Mouse (Mus musculus) adrenal gland, postnatal 14 days (tissue): Measurements from ENCODE around the gene Tns1. TPM values are rescaled to one million over a fixed set of nuclear protein-coding genes. Genes with fewer than 3 reads are reported as not detected.

ENCODE experiments used
- DNase-seq: peaks from one replicate; pipeline ENCODE4 v3.0.0; 2021; ENCODE audit warnings: mixed read lengths
- total RNA-seq: library from RNA; stranded (reverse); gene quantifications from 2 replicates; pipeline ENCODE4 v1.2.3, GENCODE M21; 2021

Gene Tns1
- total RNA-seq, 1 experiment from 2014 or later = 325 TPM

DNA sequence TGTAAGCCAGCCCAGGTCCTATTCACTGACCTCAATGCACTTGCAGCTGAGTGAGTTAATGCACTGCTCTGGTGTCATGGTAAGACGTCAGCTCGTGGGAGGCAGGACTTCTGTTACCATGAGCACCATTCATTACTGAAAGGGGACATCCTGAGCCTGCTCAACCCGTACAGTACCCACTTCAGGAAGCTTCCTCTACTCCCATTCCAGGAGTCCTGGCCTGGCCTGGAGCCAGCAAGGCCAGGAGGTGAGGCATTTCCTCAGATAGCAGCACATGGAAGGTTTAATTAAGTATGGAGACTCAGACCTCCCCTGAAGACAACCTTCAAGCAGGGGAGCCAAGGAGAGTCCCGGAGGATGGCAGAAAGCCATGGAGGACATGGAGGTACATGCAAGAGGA is 169.6 kb downstream of the Tns1 start:
- DNase-seq = peak; percentile 63

DNA sequence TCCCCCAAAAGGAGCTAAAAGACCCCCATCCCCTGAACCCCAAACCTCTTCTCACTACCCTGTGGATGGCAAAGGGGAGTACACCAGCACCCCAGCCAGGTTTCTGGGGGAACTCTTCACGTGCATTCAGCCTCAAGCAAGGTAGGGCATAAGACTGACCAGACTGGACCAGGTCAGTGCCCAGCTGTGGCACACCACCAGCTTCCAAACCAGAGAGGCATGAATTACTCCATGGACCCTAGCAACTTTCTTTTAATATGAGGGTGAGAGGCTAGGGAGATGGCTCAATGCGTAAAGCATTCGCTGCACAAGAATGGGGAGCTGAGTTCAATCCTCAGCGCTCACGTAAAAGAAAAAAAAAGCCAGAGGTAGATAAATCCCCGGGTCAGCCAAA is 170.2 kb downstream of the Tns1 start:
- no peak for DNase-seq

DNA sequence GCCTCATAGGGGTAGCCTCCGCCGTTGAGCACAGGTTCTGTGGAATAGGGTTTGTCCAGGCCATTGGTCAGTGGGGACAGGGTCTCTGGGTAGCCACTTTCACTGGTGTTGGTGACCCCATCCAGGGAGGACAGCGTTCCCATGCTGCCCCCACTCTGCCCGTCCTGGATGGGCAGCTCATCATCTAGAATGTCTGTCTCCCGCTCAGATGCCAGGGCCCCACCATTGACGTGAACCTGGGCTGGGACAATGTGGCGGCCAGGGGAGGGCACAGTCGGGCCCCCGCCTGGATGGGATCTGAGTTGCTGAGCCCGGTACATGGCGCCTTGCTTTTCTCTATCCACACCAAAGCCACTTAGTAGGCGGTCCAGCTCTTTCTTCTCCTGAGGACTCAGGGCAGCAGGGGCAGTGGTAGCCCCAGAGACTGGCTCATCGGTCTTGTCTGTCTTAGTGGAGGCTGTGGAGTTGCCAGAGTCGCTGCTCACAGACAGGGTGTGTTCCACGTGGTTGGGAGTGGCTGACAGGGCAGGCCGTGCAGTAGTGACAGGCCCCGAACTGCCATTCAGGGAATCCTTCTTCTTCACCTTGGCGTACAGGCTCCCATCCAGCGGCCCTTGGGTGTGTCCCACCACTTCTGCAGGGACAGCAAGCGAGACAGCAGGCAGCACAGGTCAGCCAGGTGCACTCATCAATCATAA is 170.8 kb downstream of the Tns1 start:
- DNase-seq = no peak

DNA sequence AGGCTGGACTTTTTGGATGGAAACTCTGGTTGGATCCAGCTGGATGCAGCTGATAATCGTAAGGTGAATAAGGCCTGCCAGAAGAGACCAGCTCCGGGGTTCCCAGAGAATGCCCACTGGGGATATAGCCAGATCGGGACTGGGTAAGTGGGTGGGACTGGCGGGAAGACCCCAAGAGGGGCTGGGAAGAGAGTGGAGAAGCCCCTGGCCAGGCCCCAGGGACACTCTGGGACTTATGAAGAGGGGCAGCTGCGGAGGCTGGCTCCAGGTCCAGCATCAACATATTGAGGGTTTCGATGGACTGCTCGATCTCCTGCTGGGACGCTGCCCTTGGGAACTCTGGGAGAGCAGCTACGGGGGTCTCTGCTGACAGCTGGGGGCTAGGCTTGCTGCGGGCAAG is 171.7 kb downstream of the Tns1 start:
- no peak for DNase-seq

DNA sequence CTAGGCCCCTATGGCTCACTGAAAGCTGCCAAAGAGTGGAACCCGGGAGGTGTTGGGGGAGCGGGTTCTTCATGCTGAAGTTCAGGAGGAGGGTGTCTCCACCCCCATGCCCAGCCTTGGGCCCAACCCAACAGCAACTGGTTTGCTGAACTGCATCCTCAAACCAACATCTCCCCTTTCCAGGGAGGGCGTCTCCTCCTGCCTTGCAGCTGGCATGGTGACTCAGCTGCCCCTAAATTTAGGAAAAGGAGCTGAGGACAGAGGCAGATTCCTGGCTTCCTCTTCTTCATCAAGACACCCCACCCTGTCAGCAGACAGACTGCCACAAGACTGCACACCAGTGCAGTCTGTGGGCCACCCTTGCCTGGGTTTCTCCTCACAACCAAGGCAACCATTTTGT is 173.1 kb downstream of the Tns1 start:
- no peak for DNase-seq

DNA sequence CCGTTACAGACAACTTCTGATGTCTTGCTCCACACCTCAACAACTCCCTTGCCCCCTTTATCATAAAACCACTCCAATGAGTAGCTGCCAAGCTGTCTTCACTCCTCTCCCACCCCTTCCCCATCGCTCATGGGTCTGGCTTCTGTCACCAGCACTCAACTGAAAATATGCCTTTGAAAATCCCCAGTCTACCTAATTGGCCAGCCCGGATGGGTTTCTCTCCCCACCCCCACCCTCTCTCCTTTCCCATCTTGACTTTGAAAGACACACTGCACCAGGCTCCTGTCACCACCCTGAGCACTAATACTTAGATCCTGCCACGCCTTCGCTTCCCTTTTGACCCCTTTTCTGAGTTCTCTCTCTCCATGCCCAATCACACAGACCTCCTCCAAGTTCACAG is 175.5 kb downstream of the Tns1 start:
- no peak for DNase-seq

DNA sequence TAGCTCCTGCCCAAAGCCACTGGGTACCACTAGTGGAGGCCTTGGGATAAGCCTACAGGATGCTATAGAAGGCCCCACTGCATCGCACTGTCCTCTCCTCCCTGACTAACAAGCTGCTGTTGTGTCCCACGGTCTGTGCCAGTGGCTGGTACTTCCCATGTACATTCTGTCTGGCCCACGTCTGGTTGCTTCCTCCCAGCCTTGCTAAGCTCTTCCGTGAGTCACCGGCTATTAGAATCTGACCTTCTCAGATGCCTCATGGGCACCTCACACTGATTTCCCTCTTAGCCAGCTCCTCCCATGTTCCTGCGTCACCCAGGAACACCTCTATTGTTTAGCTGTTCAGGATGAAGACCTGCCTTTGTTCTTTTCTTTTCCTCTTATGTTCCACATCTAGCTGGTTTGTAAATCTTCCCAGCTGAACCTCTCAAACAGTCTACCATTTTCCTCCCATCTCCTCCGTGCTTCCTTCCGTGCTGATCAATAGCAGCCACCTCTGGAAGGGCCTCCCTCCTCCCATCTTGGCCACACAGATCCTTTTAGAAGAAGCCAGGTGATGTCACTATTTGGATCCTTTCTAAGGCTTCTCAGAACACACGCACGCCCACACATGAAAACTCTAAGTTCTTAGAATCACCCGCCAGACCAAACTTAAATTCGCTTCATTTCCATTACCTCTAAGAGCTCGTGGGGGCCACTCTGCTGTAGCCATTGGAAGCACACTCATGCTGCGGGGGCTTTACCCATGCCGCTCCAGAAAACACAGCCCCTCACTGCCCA is 176.5 kb downstream of the Tns1 start:
- DNase-seq = peak; percentile 77

DNA sequence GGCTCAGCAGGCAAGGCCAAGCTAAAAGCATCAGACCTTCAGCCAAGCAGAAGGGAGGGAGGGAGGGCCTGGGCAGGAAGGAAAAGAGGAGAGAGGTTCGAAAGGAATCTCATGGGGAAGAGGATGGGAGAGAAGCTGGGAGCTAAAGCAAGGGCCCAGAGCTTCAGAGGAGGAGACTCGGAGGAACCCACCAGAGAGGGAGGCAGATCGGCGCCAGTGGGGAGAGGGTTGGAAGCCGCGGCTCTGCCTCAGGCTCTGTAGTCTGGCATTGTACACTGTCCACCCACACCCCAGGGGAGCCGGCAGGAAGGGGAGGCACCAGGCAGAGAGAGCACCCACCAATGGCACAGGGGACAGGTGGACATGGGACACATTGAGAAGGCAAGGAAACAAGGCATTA is 177.5 kb downstream of the Tns1 start:
- DNase-seq = no peak

DNA sequence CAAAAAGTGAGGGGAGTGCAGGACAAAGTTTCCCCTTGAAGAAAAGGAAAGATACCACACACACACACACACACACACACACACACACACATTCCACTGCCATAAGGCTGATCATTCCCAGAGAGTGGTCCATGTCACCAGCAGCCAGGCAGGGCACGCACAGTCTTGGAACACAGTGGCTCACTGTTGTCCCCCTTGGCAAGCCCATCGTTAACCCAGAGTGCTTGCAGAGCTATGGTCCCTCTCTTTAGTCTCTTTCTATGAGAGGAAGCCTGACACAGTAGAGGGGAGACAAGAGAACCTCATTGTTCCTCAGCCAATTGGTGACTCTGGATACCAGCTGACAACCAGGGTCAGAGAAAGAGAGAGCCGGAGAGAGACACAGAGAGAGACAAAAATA is 179.9 kb downstream of the Tns1 start:
- no peak for DNase-seq

DNA sequence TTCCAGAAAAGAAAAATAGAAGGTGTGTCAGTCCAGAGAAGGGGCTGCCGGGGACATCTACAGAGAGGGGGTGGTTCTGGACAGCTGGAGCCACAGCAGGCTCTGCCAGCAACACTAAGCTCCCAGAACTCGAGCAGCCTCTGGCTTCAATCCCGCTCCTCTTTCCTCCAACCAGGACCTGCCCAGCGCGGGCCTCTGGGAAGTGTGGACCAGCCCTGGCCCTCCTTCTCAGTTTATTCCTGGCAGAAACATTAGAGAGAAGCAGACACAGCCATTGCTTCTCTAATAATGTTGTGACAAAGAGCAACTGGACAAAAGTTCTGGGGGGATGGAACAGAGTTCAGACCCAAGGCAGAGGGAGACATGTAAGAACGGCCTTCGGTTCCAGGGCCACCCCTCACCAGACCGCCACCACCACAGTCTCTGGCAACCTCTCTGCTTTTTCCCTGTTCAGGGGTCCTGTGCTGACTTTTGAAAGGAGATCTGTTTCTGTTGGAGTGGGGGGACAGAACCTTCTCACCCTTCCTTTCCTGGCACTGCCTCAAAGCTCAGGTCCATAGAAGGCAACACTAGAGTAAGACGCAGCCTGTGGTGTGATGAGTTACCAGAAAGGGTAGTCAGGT is 180.5 kb downstream of the Tns1 start:
- peak; percentile 65 for DNase-seq

DNA sequence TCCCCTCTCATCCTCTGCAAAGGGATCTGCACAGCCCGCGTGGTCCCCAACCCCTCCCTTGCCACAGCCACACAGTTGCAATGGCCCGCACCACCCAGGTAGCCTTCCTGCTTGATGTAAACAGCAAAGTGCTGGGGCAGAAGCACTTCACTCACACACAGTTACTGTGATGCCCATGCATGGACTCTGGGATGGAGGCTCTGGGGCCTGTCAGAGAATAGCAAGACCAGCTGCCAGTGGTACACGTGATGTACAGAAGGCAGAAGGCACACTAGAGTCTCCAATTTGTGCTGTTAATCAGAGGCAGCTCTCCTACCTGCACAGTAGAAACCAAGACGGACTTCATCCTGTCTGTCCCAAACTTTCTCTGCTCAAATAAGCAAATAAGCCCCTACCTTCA is 181.0 kb downstream of the Tns1 start:
- no peak for DNase-seq

DNA sequence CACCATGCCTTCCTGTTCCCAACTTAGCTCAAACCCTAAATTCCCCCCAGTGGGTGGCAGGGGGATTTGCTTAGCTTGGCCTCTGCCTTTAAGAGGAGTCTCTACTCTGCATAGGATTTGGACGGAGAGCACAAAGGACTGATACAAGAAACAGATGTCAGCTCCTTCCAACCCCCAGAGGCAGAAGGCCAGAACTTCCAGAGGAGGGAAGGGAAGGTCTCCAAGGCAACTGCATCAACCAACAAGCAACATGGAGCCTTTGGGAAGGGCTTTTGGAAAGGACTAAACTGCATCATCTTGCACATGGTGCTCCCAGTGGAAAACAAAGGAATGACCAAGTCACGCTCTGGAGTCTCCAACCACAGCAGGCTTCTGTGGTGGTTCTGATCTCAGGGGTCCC is 182.0 kb downstream of the Tns1 start:
- no peak for DNase-seq

DNA sequence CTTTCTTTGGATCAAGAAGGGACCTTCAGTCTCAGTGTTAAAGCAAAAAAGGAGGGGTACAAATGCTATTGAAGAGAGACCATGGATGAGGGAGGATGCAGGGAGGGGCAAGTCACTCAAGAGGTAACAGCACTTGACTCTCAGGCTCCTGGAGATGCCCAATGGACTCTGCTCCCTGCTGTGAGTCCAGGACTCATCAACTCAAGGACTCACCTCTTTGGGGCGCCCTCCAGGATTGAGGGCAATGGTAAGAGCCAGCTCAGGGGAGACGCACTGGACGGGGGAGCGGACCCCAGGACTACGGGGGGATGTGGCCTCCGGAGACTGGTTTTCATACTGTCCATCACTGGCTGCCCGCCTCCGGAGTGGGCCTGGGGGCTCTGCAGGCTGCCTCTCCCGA is 182.6 kb downstream of the Tns1 start:
- no peak for DNase-seq

DNA sequence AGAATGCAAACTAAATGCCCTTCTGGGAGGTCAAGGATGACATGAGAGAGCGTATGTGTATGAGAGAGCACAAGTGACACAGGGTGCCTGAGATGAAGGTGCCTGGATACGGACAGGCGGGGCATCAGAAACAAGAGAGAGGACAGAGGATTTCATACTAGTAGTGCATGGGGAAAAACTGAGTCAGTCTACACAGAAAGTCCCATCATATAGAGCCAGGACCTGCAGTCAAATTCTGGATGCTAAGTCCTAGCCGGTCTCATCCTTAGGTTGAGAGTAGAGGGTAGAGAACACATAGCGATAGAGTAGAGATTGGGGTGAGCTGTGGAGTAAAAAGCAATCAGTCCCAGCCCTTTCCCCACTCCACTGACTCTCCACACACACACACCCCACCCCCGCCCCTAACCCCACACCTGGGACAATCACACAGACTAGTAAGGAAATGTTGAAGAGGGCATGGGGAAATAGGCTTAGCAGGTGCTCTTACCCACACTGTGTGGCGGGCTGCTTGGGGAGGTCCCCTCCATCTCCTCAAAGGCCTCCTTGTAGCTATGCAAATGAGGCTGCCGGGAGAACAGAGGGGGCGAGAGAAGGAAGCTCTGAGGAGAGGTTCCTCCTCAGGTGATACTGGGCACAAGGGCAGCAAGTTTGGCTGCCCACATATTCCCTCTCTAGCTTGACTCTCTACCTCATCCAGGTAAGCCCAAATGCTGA is 183.6 kb downstream of the Tns1 start:
- no peak for DNase-seq

DNA sequence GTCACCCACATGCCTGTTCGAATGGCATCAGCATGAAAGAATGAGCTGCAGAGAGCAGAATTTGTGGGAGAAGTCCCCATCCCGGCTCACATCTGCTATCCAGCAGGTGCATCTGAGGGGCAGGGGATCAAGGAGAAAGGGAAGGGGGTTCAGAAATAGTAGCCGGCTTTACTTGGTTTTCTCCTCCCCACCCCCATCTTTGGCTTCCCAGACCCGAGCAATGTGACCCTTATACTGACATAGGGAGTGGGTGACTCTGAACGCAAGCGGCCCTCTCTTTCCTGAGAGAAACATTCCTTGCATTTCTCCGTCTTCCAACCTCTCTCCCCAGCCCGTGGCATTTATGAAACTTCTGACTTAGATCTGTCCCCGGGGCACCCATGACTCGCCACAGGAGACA is 185.7 kb downstream of the Tns1 start:
- no peak for DNase-seq

DNA sequence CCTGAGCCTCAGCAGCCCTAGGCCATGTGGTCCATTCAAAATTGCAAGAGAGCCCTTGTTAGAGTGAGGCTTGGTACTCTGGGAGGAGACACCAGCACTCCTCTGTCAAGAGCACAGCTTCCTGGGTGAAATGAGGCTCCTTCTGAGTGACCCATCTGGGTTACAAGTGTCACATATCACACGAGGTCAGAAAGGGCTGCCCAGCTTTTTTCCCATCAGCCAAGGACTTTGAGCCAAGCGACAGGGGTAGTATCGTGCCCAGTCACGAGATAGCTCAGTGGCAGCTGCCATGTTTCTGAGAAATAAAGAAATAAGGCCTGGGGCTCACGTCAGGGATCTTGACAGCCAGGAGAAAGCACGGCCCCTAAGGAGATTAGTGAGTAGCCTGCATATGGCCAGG is 186.4 kb downstream of the Tns1 start:
- DNase-seq = no peak

DNA sequence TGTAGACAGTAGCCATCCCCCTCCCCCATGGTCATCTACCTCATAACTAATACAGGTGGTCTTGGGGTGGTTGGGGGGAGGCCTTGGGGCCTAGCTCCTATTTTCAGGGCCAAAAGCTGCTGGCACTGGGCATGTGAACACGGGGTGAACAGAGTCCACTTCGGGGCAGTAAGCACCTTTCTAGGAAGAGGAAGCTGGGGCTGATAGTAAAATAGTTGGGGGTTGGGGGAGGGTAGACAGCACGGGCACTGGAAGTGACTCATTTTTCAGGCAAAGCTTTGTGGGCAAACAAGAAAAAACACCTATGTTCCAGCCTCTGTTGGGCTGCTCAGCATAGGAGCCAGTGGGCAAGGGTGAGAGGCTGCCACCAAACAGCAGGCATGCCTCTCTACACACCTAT is 187.7 kb downstream of the Tns1 start:
- no peak for DNase-seq

DNA sequence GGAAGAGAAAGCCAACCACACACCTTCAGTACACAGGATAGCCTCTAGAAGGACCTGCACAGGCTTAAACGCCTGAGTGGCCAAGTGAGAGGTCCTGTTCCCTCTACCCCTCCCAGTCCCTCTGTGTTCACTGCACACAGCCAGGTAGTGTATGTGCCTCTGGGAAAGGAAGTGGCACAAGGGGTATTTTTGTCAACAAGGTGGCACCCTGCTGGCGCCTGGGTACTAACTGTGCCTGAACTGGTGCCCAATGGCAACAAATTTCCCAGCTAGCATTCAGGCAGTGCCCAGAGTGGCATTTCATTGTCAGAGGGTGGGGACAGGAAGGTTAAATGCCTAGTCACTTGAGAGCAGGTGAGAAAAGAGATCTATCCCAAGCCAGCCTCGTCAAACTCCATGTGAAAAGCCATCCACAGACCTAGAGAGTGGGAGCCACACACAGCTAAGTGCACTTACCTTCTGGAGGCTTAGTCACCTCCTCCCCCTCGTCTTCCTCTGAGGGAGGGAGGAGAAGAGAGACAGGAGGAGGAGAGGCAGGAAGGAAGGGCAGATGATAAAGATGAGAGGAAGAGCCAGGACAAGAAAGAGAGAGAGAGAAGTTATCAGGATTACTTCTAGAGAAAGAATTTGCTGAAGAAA is 188.7 kb downstream of the Tns1 start:
- DNase-seq = no peak

DNA sequence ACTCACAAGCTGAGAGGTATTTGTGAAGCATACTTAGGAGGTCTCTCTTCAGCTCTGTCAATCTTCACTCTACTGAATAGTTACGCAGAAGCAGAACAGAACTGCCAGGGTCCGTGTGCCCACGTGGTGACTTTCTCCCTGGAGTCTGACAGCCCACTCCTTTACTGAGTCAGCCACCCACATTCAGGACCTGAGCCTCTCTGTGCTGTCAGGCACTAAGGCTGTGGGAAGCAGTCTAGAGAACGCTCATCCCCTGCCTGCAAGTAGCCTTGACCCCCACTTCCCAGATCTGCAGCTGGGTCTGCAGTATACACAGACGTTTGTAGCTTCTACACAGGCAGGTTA is 191.1 kb downstream of the Tns1 start:
- DNase-seq = no peak

DNA sequence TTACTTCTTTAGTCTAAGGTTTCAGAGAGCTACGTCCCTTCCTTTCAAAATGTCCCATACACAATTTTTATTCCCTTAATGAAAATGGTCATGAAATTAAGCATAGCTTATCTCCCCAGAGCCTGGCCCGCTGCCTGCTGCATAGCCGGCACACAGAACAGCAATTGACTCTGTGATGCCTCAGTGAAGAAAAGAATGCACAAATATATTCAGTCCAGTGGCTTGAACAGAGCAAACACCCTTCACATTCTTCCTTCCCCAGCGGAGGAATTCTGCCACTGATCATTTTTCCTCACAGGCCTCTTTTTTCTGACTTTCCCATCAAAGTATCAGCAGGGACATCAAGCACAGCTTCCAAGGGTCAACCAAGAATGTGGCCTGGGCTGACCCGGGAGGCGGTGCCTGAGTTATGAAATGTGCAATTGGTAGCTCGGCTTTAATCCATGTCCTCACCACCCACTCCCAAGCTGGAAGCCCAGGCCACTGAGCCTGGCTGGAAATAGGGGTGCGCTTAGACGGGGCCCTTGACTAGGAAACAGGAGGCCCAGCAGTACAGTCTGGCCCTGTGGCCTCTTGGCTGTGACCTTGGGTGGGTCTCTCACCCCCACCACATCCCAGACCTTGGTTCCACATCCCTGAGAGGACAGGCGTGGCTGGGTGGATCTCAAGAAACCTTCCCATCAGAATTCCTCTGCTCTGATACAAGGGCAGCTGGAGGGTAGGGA is 191.7 kb downstream of the Tns1 start:
- DNase-seq = peak; percentile 64

DNA sequence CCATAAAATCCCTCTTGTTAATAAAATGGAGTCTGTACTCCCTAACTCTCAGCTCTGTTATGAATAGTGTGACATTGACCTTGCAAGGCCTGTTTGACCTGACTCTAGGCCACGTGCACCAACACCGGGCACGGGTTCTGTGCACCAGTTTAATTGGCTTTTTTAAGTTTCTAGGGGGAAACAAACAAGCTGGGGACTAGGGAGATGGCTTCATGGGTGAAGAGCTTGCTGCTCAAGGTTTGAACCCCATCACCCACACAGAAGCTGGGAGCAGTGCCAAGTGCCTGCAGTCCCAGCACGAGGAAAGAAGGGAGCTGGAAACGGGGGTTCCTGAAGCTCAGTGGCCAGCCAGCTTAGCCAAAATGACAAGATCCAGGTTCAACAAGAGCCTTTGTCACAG is 192.4 kb downstream of the Tns1 start:
- peak; percentile 61 for DNase-seq
